Mouse (Mus musculus) liver, adult 2 months (tissue): ENCODE measurements around the gene Fignl1.

ENCODE experiments used
- CTCF ChIP-seq: fragments of 200-500 bp; IDR thresholded peaks from 2 replicates; pipeline ENCODE4 v1.5.1; 2011; ENCODE audit warnings: low read depth, low read length, control low read depth
- POLR2A ChIP-seq: fragments of 200-500 bp; IDR thresholded peaks from 2 replicates; pipeline ENCODE4 v1.6.1; 2011; ENCODE audit warnings: low read length, control low read depth; ENCODE audit not compliant: insufficient read depth; ENCODE audit errors: extremely low read depth

DNA sequence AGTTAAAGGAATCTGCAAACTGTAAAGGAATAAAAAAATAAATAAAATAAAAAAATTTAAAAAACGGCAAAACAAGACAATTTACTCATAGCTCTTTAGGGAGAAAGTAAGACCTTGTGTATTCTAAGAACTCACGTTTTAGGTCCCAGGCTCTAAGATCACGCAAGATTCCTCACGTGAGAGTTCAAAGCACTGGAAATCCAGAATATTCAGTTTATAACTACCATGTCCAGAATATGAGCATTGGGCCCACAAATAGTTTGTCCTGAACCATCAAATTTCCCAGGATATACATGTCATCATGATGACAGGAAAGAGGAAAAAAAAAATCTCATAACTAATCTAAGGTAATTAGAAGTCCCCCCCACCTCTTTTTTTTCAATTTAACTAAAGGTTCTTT lies 27.0 kb upstream of the Fignl1 start:
- TF ChIP-seq POLR2A, result no peak
- no peak for TF ChIP-seq CTCF
